Mouse (Mus musculus): Measurements from ENCODE around the gene Gm10799.
"Not testable (repeated sequence)": the region's sequence is repeated elsewhere in the genome, so short reads cannot be mapped to it uniquely, and the experiment has no call there.

Gm10799 gene

GRCm38 (mm10) chr2:104068450-104068849 lies at the start of gene Gm10799:
Gm10799 (minus strand) TSS chr2:104068550.
- not testable (repeated sequence) for DNase-seq

GRCm38 (mm10) chr2:104117173-104117572 lies 48.8 kb upstream of the Gm10799 start:
- DNase-seq: not testable (repeated sequence)

DNA sequence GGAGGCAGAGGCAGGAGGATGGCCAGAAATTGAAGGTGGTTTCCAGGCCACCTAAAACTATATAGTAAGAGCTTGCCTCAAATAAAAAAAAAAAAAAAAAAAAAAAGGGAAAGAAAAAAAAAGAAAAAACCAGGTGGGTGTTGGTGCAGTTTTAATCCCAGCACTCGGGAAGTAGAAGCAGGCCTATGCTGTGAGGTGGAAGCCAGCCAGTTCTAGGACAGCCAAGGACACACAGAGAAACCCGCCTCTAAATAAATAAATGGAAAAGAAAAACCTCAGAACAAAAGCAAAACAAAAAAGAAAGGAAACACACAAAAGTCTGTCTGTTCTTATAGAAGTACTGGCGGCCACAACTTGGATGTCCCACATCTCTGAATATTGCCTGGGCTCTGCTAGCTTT lies 46.5 kb upstream of the Gm10799 start:
- no peak for DNase-seq

GRCm38 (mm10) chr2:104113563-104113962 lies 45.2 kb upstream of the Gm10799 start:
- DNase-seq: not testable (repeated sequence)

DNA sequence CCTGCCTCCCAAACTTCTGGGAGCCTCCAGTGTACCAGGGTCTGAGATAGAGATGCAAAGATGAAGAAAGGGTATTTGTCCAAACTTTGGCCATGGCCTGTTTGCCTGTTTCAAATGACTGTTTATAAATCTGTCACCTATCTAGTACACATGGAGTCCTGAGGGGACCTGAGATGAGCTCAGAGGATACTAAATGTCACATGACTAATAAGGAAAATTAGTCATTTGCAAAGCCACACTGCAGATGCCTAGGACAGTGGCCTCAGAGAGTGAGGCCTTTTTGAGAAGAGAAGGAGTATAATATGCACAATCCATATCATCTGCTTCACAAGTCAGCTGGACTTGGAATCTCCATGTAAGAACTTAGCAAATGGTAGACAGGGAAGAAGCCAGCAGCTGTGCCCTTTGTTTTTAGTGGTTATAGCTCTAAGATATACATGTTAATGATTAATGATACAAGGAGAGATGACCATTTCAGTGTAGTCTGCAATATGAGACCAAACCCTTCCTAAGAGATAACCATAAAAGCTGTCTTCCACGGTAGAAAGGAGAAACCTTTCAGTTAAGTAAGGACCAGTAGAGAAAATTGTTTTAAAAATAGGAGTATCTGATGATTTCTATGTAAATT lies 42.9 kb upstream of the Gm10799 start:
- DNase-seq: not testable (repeated sequence)

DNA sequence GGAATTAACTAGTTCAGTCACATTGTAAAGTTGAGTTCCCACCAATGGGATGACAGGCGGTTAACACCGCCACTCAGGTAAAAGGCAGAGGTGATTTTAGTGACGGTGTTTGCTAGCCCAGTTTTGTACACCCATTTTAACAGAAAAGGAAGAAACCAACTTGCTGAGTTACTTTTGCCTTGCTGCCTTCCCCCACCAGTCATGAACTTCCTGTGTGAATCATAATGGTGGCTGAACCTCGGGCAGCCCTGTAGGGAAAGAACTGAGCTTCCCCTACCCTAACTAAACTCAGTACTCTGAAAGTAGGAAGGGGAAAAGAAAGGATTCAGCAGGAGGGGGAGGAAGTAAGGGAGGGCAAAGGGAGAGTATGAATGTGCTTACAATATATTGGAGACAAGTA lies 41.7 kb upstream of the Gm10799 start:
- no peak for DNase-seq

DNA sequence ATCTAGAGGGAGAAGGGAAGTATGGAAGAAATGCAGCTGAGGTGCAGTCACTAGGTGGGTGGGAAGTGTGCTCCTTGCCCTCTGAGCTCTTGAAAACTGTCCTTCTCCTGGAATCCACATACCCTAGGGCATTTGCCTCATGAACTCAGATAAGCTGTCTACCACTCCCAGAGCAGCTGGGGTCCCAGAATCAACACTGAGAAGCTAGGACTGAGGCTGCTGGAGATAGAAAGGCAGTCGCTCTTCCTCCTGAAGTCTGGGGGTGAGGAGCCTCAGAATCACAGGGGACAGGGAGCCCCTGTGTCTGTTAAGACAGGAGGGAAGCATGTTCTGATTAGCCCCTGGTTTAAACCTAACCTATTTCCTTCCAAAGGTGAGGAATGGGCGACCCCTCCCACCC lies 41.2 kb upstream of the Gm10799 start:
- no peak for DNase-seq

DNA sequence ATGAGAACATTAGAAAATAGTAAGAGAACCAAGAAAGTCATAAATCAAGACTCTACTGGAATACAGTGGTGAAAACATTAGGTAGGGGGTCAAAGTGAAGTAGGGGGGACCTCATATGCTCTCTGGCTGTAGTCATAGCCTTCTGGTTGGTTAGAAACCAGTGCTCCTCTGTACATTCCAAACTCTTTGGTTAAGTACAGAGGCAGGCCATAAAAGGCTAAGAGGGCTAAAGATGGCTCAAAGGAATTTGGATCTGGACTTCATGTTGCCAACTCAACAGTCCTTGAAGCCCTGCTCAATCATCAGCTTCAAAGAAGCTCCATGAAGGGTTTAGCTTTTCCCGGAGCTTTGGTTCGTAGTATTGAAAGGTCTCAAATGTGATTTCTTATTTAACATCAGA lies 40.7 kb upstream of the Gm10799 start:
- DNase-seq: not testable (repeated sequence)

DNA sequence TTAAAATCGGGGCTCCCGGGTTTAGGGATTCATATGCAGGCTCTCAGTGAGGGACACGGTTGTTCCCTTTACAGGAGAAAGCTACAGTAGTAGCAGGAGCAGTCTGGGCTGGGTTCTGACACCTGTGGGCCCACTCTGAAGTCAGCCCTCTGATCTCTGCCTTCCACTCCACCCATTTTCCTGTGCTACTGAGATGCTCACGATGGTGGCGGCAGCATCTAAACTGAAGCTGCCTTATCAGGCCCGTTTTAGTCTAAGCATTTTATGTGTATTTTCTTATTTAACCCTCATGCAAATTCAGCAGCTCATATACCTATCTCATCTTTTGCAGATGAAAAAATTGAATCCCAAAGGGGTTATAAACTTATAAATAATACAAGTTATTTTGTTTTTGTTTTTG lies 36.5 kb upstream of the Gm10799 start:
- no peak for DNase-seq

- DNase-seq: no peak
Measured at GRCm38 (mm10) chr2:104099946-104100345, 31.6 kb upstream of the Gm10799 start.

DNA sequence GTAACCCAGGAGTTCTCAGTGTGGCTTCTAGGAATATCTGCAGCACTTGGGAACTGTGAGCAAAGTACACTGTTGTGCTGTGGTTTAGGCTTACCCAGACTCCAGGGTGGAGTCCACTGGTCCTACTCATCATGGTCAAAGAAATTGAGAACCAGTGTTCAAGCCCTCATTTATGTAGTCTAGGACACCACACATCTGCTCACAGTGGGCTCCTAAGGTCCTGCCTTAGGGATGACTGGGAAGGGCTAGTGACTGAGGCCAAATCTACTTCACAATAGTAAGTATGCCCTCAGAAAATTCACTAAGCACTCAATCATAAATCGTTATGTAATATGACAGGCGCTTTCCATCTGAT lies 30.9 kb upstream of the Gm10799 start:
- no peak for DNase-seq

DNA sequence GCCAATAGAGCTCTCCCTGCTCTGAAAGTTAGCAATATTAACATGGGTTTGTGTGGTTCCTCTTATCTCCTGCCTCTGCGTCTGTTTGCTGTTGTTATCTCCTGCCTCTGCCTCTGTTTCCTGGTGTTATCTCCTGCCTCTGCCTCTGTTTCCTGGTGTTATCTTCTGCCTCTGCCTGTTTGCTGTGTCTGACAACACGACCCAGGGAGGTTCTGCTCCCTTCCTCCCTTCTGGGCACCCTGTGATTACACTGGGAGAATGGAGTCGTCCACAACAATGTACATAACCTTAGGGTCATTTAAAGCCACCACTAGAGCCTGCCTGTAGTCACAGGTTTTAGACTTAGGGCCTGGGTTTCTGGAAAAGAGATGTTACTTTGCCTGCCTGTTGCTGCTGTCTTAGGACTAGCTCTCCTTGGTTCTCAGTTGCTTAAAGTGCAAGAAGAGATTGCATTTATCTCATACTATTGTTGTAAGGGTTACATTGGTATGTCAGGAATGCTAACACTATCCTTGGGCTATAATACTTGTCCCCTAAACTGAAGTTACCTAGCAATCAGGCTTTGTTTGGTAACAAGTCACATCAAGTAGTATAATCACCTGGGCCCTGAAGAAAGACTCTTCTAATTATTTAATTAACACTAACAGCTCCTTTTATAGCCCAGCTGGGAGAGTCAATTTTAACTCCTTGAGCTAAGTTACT lies 30.3 kb upstream of the Gm10799 start:
- no peak for DNase-seq

GRCm38 (mm10) chr2:104097396-104097795 lies 29.0 kb upstream of the Gm10799 start:
- DNase-seq: not testable (repeated sequence)

DNA sequence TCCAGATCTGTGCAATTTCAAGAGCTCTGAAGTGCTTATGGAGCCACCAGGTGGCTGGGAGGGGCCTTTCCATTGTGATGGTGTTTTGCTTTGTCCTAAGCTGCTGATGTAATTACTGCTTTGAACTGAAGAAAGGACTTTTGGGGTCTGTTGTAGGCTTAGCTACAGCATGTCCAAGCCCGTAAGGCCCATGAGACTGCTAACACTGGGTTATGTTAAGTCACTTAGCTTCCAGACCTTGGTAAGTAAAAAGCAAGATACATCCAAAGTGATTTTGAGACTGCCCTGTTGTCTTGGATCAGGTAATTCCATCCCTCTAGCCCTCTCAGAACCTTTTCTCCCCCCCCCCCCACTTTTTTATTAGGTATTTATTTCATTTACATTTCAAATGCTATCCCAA lies 28.4 kb upstream of the Gm10799 start:
- DNase-seq: not testable (repeated sequence)

- no peak for DNase-seq
Measured at GRCm38 (mm10) chr2:104096256-104096655, 27.9 kb upstream of the Gm10799 start.

- peak; percentile 53 for DNase-seq
Measured at GRCm38 (mm10) chr2:104095741-104096213, 27.4 kb upstream of the Gm10799 start, which contains the start of gene Cd59a. Cd59a (plus strand) TSS chr2:104095801.

DNA sequence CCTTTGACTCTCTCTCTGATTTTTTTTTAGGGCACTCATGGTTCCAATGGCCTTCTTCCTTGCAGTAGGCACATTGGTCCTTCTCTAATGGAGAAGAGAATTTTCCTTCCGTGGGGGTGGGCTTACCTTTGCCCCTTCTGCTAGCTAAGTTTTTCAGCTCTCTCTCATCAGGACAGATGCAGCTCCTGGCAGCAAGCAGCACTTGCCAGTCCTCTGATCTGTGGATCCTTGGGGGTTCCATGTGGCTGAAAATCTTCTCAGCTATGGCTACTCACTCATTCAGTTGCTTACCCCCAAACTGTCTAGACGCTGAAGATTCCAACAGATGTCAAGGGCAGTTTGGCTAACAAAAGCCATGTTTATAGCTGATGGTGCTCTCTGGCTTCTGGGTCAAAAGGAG lies 25.0 kb upstream of the Gm10799 start:
- no peak for DNase-seq

DNA sequence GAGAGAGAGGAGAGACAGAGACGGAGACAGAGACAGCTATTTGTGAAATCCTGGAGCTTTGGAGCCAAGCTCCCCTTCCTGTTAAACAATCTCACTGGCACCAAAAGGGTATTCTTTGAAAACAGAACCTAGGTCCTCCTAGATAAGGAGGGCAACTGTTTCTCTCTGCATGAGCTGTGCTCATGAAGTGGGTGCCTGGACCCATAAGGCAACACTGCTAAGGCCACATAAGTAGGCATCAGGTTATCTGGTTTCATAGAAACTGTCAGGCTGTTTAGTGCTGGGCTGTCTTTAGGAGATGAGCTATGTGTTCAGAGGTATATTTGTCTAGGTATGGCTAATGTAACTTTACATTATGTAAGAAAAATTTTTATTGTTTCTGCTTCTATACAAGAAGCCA lies 19.2 kb upstream of the Gm10799 start:
- not testable (repeated sequence) for DNase-seq

DNA sequence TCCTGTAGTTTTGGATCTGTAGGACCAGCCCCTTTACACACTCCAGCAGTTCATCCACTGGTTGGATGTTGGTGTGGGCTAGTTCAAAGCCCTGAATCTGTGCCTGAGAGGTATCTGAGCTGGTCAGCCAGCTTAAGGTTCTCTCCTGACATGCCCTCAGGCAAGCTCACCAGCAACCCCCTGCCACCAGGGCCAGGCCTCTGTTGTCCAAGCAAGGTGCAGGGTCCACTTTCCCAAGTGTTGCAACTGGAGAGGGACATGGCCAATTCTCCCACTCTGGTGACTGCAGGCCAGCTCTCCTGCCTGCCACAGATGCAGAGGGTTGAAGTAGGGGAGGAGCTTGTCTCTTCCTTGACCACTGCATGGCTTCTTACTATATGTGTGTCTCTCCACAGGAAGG lies 15.7 kb upstream of the Gm10799 start:
- not testable (repeated sequence) for DNase-seq

DNA sequence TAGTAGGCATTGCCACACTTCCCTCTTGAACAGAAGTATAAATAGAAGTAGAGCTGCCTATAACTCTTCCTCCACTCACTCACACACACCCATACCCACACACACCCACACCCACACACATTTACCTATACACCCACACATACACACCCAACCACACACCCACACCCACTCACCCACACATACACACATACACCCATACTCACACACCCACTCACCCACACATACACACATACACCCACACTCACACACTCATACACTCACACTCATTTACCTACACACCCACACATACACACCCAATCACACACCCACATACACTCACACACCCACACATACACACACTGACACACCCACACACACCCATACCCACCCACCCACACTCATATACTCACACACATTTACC lies 14.1 kb upstream of the Gm10799 start:
- no peak for DNase-seq

- not testable (repeated sequence) for DNase-seq
Measured at GRCm38 (mm10) chr2:104081436-104082050, 13.2 kb upstream of the Gm10799 start.

DNA sequence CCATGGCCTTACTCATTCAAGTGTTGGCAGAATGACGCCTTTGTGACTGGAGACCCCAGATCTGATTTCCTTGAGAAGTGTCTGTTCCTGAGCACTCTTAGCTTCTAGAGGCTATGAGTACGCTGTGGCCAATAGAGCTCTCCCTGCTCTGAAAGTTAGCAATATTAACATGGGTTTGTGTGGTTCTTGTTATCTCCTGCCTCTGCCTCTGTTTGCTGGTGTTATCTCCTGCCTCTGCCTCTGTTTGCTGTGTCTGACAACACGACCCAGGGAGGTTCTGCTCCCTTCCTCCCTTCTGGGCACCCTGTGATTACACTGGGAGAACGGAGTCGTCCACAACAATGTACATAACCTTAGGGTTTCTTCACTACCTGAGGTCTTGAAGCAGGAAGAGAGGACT lies 9.9 kb upstream of the Gm10799 start:
- not testable (repeated sequence) for DNase-seq

DNA sequence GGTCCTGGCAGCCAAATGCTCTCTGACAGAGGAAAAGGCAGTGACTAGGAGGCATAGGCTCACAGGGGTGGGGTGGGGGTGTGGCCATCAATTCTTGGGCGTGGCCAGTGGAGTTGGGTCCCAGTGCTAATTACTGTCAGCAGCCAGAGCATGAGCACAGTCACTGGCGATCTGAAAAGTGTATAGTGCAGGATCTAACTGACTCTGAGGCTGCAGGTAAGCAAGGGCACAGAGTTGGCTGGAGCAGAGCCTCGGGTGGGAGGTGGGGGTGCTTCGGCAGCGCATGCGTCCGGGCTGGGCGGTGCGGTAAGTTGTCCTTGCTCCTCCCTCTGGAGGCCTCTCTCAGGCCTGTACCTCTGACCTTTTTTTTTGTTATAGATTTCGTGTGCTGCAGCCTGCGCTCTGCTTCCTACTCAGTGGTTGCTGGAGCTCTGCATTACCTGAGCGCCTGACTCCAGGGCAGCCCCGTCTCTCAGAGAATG lies 1.4 kb upstream of the Gm10799 start, which contains the start of gene Cd59b:
Gene Cd59b (plus strand): TSS at position 146 of the 482 bp plus-strand sequence.
- no peak for DNase-seq

- not testable (repeated sequence) for DNase-seq
Measured at GRCm38 (mm10) chr2:104065526-104065925, 2.8 kb downstream of the Gm10799 start, which contains the start of gene Gm10912. Gm10912 (plus strand) TSS chr2:104065826.
